Mouse (Mus musculus) brain, embryonic 14.5 days (tissue): Measurements from ENCODE around the gene Pcsk2.

Source experiments
- CTCF ChIP-seq: fragments of 200-500 bp; IDR thresholded peaks from 2 replicates; pipeline ENCODE4 v1.5.1; 2012; ENCODE audit warnings: inconsistent platforms, mild to moderate bottlenecking, moderate library complexity, borderline replicate concordance; ENCODE audit not compliant: insufficient read depth, insufficient read length; ENCODE audit errors: extremely low read depth
- POLR2A ChIP-seq: fragments of 200-500 bp; IDR thresholded peaks from 2 replicates; pipeline ENCODE4 v1.6.1; 2012; ENCODE audit warnings: mild to moderate bottlenecking, inconsistent platforms, borderline replicate concordance; ENCODE audit not compliant: poor library complexity, insufficient read depth, insufficient read length, severe bottlenecking; ENCODE audit errors: extremely low read depth

DNA sequence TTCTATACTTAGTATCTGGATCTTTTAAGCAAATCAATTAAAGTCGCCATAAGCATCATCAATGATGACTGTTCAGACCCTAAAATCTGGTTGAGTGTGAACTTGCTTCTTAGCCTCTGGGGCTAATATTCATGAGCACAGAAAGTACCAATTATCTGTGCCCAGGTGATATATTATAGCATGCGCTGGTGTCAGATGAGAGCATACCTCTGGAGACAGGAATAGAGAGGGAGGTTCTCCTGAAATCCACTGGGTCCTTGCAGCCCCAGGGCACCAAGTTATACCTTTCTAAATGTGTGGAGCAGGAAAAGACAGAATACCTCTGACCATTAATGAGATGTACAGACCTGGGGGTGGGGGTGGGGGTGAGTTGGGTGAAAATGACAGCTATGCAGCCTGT is 234.4 kb downstream of the Pcsk2 start:
- TF ChIP-seq CTCF, result no peak
- TF ChIP-seq POLR2A, result no peak
